Mouse (Mus musculus) kidney, embryonic 15.5 days (tissue): ENCODE results near the gene Mapkapk5. TPM values are rescaled to one million over a fixed set of nuclear protein-coding genes. Genes with fewer than 3 reads are reported as not detected.
A peak's percentile ranks its signal among the peaks of the same experiment; 100 is the strongest.

Source experiments
- ATAC-seq: fragments of 200-750 bp; cut with Nextera tagmentation; replicated peaks from 2 replicates; pipeline ENCODE4 v1.8.0; 2017; ENCODE audit warnings: moderate TSS enrichment; ENCODE audit not compliant: low FRiP score
- H3K27ac ChIP-seq: fragments of 300-500 bp; sonication (generic); 2 replicates; pipeline ENCODE4 v1.5.1; 2015; ENCODE audit warnings: mild to moderate bottlenecking, inconsistent platforms
- H3K27me3 ChIP-seq: fragments of 300-500 bp; sonication (generic); 2 replicates; pipeline ENCODE4 v1.6.1; 2015; ENCODE audit warnings: inconsistent platforms
- H3K36me3 ChIP-seq: fragments of 300-500 bp; sonication (generic); 2 replicates; pipeline ENCODE4 v1.6.1; 2015; ENCODE audit warnings: inconsistent platforms
- H3K4me1 ChIP-seq: fragments of 300-500 bp; sonication (generic); 2 replicates; pipeline ENCODE4 v1.6.1; 2015; ENCODE audit warnings: inconsistent platforms
- H3K4me2 ChIP-seq: fragments of 300-500 bp; sonication (generic); 2 replicates; pipeline ENCODE4 v1.6.1; 2015; ENCODE audit warnings: moderate library complexity, mild to moderate bottlenecking, inconsistent platforms
- H3K4me3 ChIP-seq: fragments of 300-500 bp; sonication (generic); replicated peaks from 2 replicates; pipeline ENCODE4 v1.5.1; 2015; ENCODE audit warnings: mild to moderate bottlenecking, inconsistent platforms
- H3K9ac ChIP-seq: fragments of 300-500 bp; sonication (generic); 2 replicates; pipeline ENCODE4 v1.6.1; 2015; ENCODE audit warnings: mild to moderate bottlenecking, inconsistent platforms
- H3K9me3 ChIP-seq: fragments of 300-500 bp; sonication (generic); replicated peaks from 2 replicates; pipeline ENCODE4 v1.6.1; 2016; ENCODE audit warnings: inconsistent platforms
- WGBS: fragments of 180-500 bp; shearing (Covaris S2); methylation state at CpG from one replicate; pipeline ENCODE4 v1.1.7; 2015; ENCODE audit warnings: mixed read lengths; 5-methylcytosine and 5-hydroxymethylcytosine counted together
- polyA plus RNA-seq: library from polyadenylated mRNA; unstranded; fragments of >200 nt; fragmentation: Nextera tagmentation; extraction: Ambion mirVana; gene quantifications from 2 replicates; pipeline ENCODE4 v1.2.1, GENCODE M21; 2015

Mapkapk5 gene
- polyA plus RNA-seq, 1 experiment from 2014 or later = 42.8 TPM

DNA sequence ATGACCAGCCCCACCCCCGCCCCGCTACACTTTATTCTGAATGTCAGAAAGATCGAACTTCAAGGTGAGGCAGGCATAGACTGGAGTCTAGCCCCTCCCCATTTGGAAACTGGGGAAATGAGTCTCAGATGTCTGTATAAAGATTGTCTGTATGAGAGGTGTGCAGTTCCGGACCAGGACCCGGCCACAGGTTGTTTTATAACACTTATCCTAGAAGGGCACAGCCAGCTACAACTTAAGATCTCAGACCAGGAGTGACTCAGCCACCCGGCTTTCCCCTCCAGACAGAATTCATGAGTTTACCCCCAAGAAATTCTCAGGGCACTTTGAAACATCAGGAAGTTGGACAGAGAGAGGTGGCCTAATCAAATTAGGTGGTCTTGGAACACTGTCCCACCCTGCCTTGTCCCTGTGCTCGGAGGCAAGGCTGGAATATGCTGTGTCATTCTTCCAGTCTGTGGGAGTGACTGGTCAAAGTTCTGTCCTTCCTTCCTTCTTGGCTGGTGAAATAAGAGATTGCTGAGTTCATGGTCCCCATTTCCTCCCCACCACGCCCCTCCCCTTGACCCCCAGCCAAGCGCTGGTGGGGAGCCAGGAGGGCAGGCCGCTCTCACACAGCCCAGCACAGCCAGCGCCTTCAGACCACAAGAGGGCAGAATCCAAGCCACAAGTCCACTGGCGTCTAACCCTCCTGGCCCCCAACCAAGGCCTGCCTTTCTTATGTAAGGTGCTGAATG, 38.2 kb upstream of the Mapkapk5 start:
- Histone ChIP-seq H3K4me1 (peaks cover 21% of the 10 kb centered on the region), H3K27me3 (no peaks in the 10 kb centered on the region), H3K4me2 (peak overlapping the region; percentile 3; the same call in 1 of the 2 replicates), H3K36me3 (peaks cover 23% of the 10 kb centered on the region), H3K4me3 (no peak overlapping the region), H3K27ac (peak overlapping the region; percentile 62), H3K9ac (no peak overlapping the region), H3K9me3 (no peaks in the 10 kb centered on the region)
- peak; percentile 91 for ATAC-seq
- 47% methylated on average over 12 of the region's 12 CpGs for WGBS

DNA sequence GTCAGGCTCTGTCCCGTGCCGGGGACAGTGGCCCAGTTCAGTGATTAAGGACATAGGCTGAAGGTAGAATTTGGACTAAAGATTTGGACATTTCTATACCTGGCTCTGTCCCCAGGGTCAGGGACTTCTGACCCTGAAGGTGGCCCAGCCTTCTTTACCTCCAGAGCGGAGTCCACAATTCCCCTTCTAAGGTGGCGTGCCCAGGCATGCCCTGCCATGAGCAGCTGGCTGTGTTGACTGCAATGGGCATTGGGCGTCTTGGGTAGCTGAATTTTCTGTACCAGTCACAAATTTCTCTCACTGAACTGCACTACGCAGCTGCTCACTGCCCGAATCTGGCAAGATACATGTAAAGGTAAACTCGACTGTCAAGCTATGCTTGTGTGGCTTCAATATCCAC, 36.2 kb upstream of the Mapkapk5 start:
- Histone ChIP-seq H3K9ac (no peak overlapping the region), H3K27me3 (no peaks in the 10 kb centered on the region), H3K4me2 (no peak overlapping the region), H3K27ac (no peak overlapping the region), H3K36me3 (peaks cover 42% of the 10 kb centered on the region), H3K9me3 (no peaks in the 10 kb centered on the region), H3K4me3 (no peak overlapping the region), H3K4me1 (peaks cover 18% of the 10 kb centered on the region)
- WGBS = 92% methylated on average over 8 of the region's 8 CpGs
- ATAC-seq = no peak

DNA sequence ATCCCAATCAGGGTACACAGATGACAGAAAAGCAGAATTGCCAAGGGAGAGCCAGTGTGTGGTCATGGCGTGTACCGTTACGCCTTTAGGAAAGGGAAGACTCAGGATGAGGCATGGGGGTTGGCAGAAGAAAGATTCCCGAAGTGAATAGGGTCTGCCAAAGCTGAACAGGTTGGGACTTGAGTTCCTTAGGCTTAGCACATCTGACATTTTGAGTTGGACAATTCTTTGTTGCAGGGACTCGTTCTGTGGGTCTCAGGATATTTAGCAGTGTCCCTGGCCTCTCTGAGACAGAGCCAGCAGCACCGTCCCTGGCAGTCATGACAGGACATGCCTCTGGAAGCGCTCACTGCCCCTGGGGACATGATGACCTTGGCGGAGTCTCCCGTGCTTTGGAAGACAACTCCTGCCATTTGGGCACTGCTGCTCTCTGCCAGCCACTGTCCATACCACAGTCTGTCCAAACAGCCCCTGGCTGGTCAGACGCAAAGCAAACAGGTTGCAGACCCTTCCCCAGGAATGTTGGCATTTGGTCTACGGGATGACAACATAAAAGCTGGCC, 31.3 kb upstream of the Mapkapk5 start:
- no peak overlapping the region for H3K4me2 ChIP-seq
- 82% methylated on average over 11 of the region's 11 CpGs for WGBS
- H3K36me3 ChIP-seq = peaks cover 83% of the 10 kb centered on the region
- no peaks in the 10 kb centered on the region for H3K9me3 ChIP-seq
- H3K4me1 ChIP-seq = no peaks in the 10 kb centered on the region
- no peak overlapping the region for H3K27ac ChIP-seq
- H3K27me3 ChIP-seq = no peaks in the 10 kb centered on the region
- no peak for ATAC-seq
- H3K9ac ChIP-seq = no peak overlapping the region
- no peak overlapping the region for H3K4me3 ChIP-seq

- no peaks in the 10 kb centered on the region for H3K4me1 ChIP-seq
- no peak overlapping the region for H3K9ac ChIP-seq
- H3K4me3 ChIP-seq = no peak overlapping the region
- H3K4me2 ChIP-seq = no peak overlapping the region
- H3K36me3 ChIP-seq = peaks cover 91% of the 10 kb centered on the region
- 91% methylated on average over 11 of the region's 11 CpGs for WGBS
- no peak for ATAC-seq
- H3K9me3 ChIP-seq = no peaks in the 10 kb centered on the region
- no peak overlapping the region for H3K27ac ChIP-seq
- no peaks in the 10 kb centered on the region for H3K27me3 ChIP-seq
Measured at GRCm38 (mm10) chr5:121575867-121576266, 30.2 kb upstream of the Mapkapk5 start.

GRCm38 (mm10) chr5:121574145-121574544, 28.4 kb upstream of the Mapkapk5 start:
- Histone ChIP-seq H3K4me3 (no peak overlapping the region), H3K9ac (no peak overlapping the region), H3K9me3 (no peaks in the 10 kb centered on the region), H3K27ac (no peak overlapping the region), H3K4me1 (no peaks in the 10 kb centered on the region), H3K4me2 (no peak overlapping the region), H3K27me3 (no peaks in the 10 kb centered on the region), H3K36me3 (peaks cover 87% of the 10 kb centered on the region)
- ATAC-seq = no peak
- 80% methylated on average over 13 of the region's 13 CpGs for WGBS

GRCm38 (mm10) chr5:121570787-121571186, 25.1 kb upstream of the Mapkapk5 start:
- H3K36me3 ChIP-seq = peaks cover 77% of the 10 kb centered on the region
- H3K9ac ChIP-seq = no peak overlapping the region
- no peak overlapping the region for H3K4me3 ChIP-seq
- no peak overlapping the region for H3K27ac ChIP-seq
- H3K9me3 ChIP-seq = no peaks in the 10 kb centered on the region
- no peak overlapping the region for H3K4me2 ChIP-seq
- H3K27me3 ChIP-seq = no peaks in the 10 kb centered on the region
- no peak for ATAC-seq
- 50% methylated on average over 1 of the region's 1 CpGs for WGBS
- no peaks in the 10 kb centered on the region for H3K4me1 ChIP-seq

DNA sequence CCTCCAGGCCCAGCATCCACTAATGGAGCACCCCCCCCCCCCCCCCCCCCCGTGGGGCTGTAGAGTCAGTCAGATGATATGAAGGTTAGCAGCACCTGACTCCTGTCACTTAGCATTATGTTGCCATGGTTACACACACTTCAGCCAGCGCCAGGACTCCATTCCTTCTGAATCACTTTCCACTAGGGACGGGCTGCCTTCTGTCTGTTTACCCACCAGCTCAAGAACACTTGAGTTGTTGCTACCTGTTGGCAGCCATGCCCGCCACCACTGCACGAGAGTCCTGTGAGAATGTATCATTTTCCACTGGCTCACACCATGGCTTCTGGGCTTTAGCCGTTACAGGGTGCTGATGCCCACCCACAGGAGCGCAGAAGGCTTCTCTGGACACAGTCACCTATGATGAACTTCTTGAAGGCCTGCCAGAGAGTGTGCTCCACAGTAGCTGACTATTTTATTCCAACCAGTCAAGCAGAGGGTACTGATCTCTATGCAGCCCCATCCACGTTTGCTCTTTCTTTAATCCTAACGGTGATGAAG, 24.2 kb upstream of the Mapkapk5 start:
- 88% methylated on average over 9 of the region's 9 CpGs for WGBS
- no peak overlapping the region for H3K4me2 ChIP-seq

GRCm38 (mm10) chr5:121566035-121566681, 20.5 kb upstream of the Mapkapk5 start:
- Histone ChIP-seq H3K4me2 (no peak overlapping the region), H3K27ac (no peak overlapping the region), H3K4me3 (no peak overlapping the region), H3K9ac (no peak overlapping the region), H3K4me1 (peaks cover 7% of the 10 kb centered on the region), H3K27me3 (no peaks in the 10 kb centered on the region), H3K9me3 (no peaks in the 10 kb centered on the region), H3K36me3 (peaks cover 36% of the 10 kb centered on the region)
- 91% methylated on average over 16 of the region's 16 CpGs for WGBS
- ATAC-seq = no peak

More for the DNA sequence above, 24.2 kb upstream of the Mapkapk5 start:
- no peaks in the 10 kb centered on the region for H3K9me3 ChIP-seq
- H3K9ac ChIP-seq = no peak overlapping the region
- H3K27ac ChIP-seq = no peak overlapping the region
- peaks cover 70% of the 10 kb centered on the region for H3K36me3 ChIP-seq
- no peak for ATAC-seq
- H3K4me1 ChIP-seq = no peaks in the 10 kb centered on the region
- no peak overlapping the region for H3K4me3 ChIP-seq
- no peaks in the 10 kb centered on the region for H3K27me3 ChIP-seq

GRCm38 (mm10) chr5:121564468-121564895, 18.8 kb upstream of the Mapkapk5 start:
- peaks cover 19% of the 10 kb centered on the region; the same call in 1 of the 2 replicates for H3K36me3 ChIP-seq
- H3K27me3 ChIP-seq = no peaks in the 10 kb centered on the region
- ATAC-seq = 0 out of 2 replicates have a peak, but pooled peaks have one; percentile 25
- no peak overlapping the region for H3K27ac ChIP-seq
- peaks cover 7% of the 10 kb centered on the region for H3K4me1 ChIP-seq
- peak overlapping the region; percentile 25; the same call in 1 of the 2 replicates for H3K4me3 ChIP-seq
- no peaks in the 10 kb centered on the region for H3K9me3 ChIP-seq
- H3K4me2 ChIP-seq = peak overlapping the region; percentile 56
- no peak overlapping the region for H3K9ac ChIP-seq
- 9% methylated on average over 11 of the region's 11 CpGs for WGBS

GRCm38 (mm10) chr5:121562436-121562835, 16.7 kb upstream of the Mapkapk5 start:
- Histone ChIP-seq H3K27me3 (no peaks in the 10 kb centered on the region), H3K27ac (no peak overlapping the region), H3K36me3 (peaks cover 5% of the 10 kb centered on the region; the same call in 1 of the 2 replicates), H3K9ac (no peak overlapping the region), H3K4me2 (no peak overlapping the region), H3K9me3 (no peaks in the 10 kb centered on the region), H3K4me1 (peaks cover 10% of the 10 kb centered on the region), H3K4me3 (no peak overlapping the region)
- 85% methylated on average over 3 of the region's 3 CpGs for WGBS
- no peak for ATAC-seq

- H3K4me3 ChIP-seq = no peak overlapping the region
- H3K36me3 ChIP-seq = no peaks in the 10 kb centered on the region
- ATAC-seq = no peak
- H3K4me1 ChIP-seq = peaks cover 13% of the 10 kb centered on the region
- no peaks in the 10 kb centered on the region for H3K27me3 ChIP-seq
- no peak overlapping the region for H3K27ac ChIP-seq
- no peak overlapping the region for H3K4me2 ChIP-seq
- no peaks in the 10 kb centered on the region; the same call in 1 of the 2 replicates for H3K9me3 ChIP-seq
- no peak overlapping the region for H3K9ac ChIP-seq
- 42% methylated on average over 7 of the region's 7 CpGs for WGBS
Measured at GRCm38 (mm10) chr5:121549196-121549595, 3.5 kb upstream of the Mapkapk5 start.

DNA sequence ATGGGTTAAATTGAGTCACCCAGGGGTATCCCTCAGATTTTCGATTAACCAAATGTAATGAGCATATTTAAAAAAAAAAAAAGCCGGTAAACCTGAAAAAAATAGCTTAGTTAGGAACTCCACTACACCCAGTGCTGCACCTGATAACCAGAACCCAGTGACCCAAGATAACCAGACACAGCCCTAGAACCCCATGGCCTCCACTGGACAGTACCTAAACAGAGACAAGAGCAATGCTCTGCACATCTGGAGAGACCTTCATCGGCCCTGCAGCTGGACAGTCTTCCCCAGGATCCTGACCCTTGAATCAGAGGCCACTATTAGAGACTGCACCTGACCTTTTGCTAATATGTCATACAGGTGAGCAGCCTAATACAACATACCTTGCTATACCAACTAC, 1.4 kb upstream of the Mapkapk5 start:
- Histone ChIP-seq H3K4me3 (no peak overlapping the region), H3K36me3 (no peaks in the 10 kb centered on the region), H3K9ac (no peak overlapping the region), H3K4me1 (peaks cover 29% of the 10 kb centered on the region), H3K4me2 (peak overlapping the region; percentile 86; the same call in 1 of the 2 replicates), H3K9me3 (no peaks in the 10 kb centered on the region; the same call in 1 of the 2 replicates), H3K27ac (no peak overlapping the region), H3K27me3 (no peaks in the 10 kb centered on the region)
- no peak for ATAC-seq
- 93% methylated on average over 3 of the region's 3 CpGs for WGBS
